Mouse (Mus musculus) intestine, embryonic 16.5 days (tissue): Measurements from ENCODE around the gene Batf2. TPM values are rescaled to one million over a fixed set of nuclear protein-coding genes. Genes with fewer than 3 reads are reported as not detected.

ENCODE experiments used
- ATAC-seq: fragments of 200-750 bp; cut with Nextera tagmentation; 2 replicates; pipeline ENCODE4 v1.8.0; 2017; ENCODE audit warnings: moderate TSS enrichment, moderate library complexity
- H3K27ac ChIP-seq: fragments of 300-500 bp; sonication (generic); 2 replicates; pipeline ENCODE4 v1.5.1; 2014; ENCODE audit warnings: mild to moderate bottlenecking, low read length
- H3K27me3 ChIP-seq: fragments of 300-500 bp; sonication (generic); replicated peaks from 2 replicates; pipeline ENCODE4 v1.6.1; 2014; ENCODE audit warnings: low read length, control low read depth, mixed read lengths; ENCODE audit not compliant: control insufficient read depth, insufficient read depth
- H3K36me3 ChIP-seq: fragments of 300-500 bp; sonication (generic); 2 replicates; pipeline ENCODE4 v1.6.1; 2014; ENCODE audit warnings: low read length, control low read depth; ENCODE audit not compliant: control insufficient read depth, insufficient read depth
- H3K4me1 ChIP-seq: fragments of 300-500 bp; sonication (generic); 2 replicates; pipeline ENCODE4 v1.6.1; 2014; ENCODE audit warnings: low read length, control low read depth, mixed read lengths; ENCODE audit not compliant: control insufficient read depth, insufficient read depth
- H3K4me2 ChIP-seq: fragments of 300-500 bp; sonication (generic); 2 replicates; pipeline ENCODE4 v1.6.1; 2014; ENCODE audit warnings: low read depth, low read length, control low read depth
- H3K4me3 ChIP-seq: fragments of 300-500 bp; sonication (generic); 2 replicates; pipeline ENCODE4 v1.5.1; 2014; ENCODE audit warnings: mild to moderate bottlenecking, low read length
- H3K9ac ChIP-seq: fragments of 300-500 bp; sonication (generic); 2 replicates; pipeline ENCODE4 v1.6.1; 2014; ENCODE audit warnings: low read depth, low read length
- H3K9me3 ChIP-seq: fragments of 300-500 bp; sonication (generic); 2 replicates; pipeline ENCODE4 v1.6.1; 2016; ENCODE audit warnings: low read length, control low read depth; ENCODE audit not compliant: control insufficient read depth
- WGBS: fragments of 180-500 bp; shearing (Covaris S2); extraction: QIAGEN DNeasy Blood & Tissue Kit; methylation state at CpG from one replicate; pipeline ENCODE4 v1.1.7; 2014; 5-methylcytosine and 5-hydroxymethylcytosine counted together
- polyA plus RNA-seq: library from polyadenylated mRNA; unstranded; fragments of >200 nt; fragmentation: Nextera tagmentation; extraction: Ambion mirVana; gene quantifications from 2 replicates; pipeline ENCODE4 v1.2.1, GENCODE M21; 2015

Gene Batf2
- polyA plus RNA-seq, 1 experiment from 2014 or later, result 1.1 TPM

- Histone ChIP-seq H3K4me2 (no peak overlapping the region), H3K4me3 (no peak overlapping the region), H3K27me3 (no peaks in the 10 kb centered on the region), H3K9me3 (no peaks in the 10 kb centered on the region), H3K27ac (no peak overlapping the region), H3K4me1 (no peaks in the 10 kb centered on the region), H3K36me3 (no peaks in the 10 kb centered on the region), H3K9ac (no peak overlapping the region)
- 79% methylated on average over 9 of the region's 9 CpGs for WGBS
- no peak for ATAC-seq
Observed at GRCm38 (mm10) chr19:6155174-6155573, 14.4 kb downstream of the Batf2 start.

GRCm38 (mm10) chr19:6156372-6156771, 15.6 kb downstream of the Batf2 start:
- no peak overlapping the region for H3K27ac ChIP-seq
- no peaks in the 10 kb centered on the region for H3K36me3 ChIP-seq
- H3K4me1 ChIP-seq, result no peaks in the 10 kb centered on the region
- no peaks in the 10 kb centered on the region for H3K27me3 ChIP-seq
- no peak overlapping the region for H3K4me3 ChIP-seq
- no peaks in the 10 kb centered on the region for H3K9me3 ChIP-seq
- H3K9ac ChIP-seq, result no peak overlapping the region
- no peak overlapping the region for H3K4me2 ChIP-seq
- WGBS, result 56% methylated on average over 8 of the region's 8 CpGs
- ATAC-seq, result no peak

GRCm38 (mm10) chr19:6157220-6157619, 16.4 kb downstream of the Batf2 start:
- H3K9me3 ChIP-seq, result no peaks in the 10 kb centered on the region
- no peak overlapping the region for H3K4me3 ChIP-seq
- H3K4me2 ChIP-seq, result no peak overlapping the region
- H3K27me3 ChIP-seq, result no peaks in the 10 kb centered on the region
- no peak overlapping the region for H3K27ac ChIP-seq
- ATAC-seq, result no peak
- WGBS, result 69% methylated on average over 6 of the region's 6 CpGs
- H3K4me1 ChIP-seq, result no peaks in the 10 kb centered on the region
- no peaks in the 10 kb centered on the region for H3K36me3 ChIP-seq
- no peak overlapping the region for H3K9ac ChIP-seq

- H3K36me3 ChIP-seq, result no peaks in the 10 kb centered on the region
- H3K27ac ChIP-seq, result peak overlapping the region; percentile 24; the same call in 1 of the 2 replicates
- peak overlapping the region; percentile 35; the same call in 1 of the 2 replicates for H3K9ac ChIP-seq
- ATAC-seq, result peak; percentile 75
- H3K4me3 ChIP-seq, result no peak overlapping the region
- H3K4me1 ChIP-seq, result peaks cover 10% of the 10 kb centered on the region; the same call in 1 of the 2 replicates
- no peaks in the 10 kb centered on the region for H3K27me3 ChIP-seq
- peak overlapping the region; percentile 28 for H3K4me2 ChIP-seq
- H3K9me3 ChIP-seq, result no peaks in the 10 kb centered on the region
- 49% methylated on average over 10 of the region's 10 CpGs for WGBS
Observed at GRCm38 (mm10) chr19:6163872-6164547, 23.2 kb downstream of the Batf2 start.

- Histone ChIP-seq H3K9me3 (no peaks in the 10 kb centered on the region), H3K9ac (no peak overlapping the region), H3K4me1 (peaks cover 10% of the 10 kb centered on the region; the same call in 1 of the 2 replicates), H3K4me3 (no peak overlapping the region), H3K36me3 (no peaks in the 10 kb centered on the region), H3K4me2 (no peak overlapping the region), H3K27ac (no peak overlapping the region), H3K27me3 (no peaks in the 10 kb centered on the region)
- 83% methylated on average over 4 of the region's 4 CpGs for WGBS
- no peak for ATAC-seq
Observed at GRCm38 (mm10) chr19:6166750-6167149, 26.0 kb downstream of the Batf2 start.

- Histone ChIP-seq H3K4me3 (no peak overlapping the region), H3K4me1 (no peaks in the 10 kb centered on the region), H3K36me3 (no peaks in the 10 kb centered on the region), H3K9ac (no peak overlapping the region), H3K27ac (no peak overlapping the region), H3K4me2 (no peak overlapping the region), H3K27me3 (no peaks in the 10 kb centered on the region), H3K9me3 (no peaks in the 10 kb centered on the region)
- WGBS, result 80% methylated on average over 8 of the region's 8 CpGs
- no peak for ATAC-seq
Observed at GRCm38 (mm10) chr19:6171215-6171614, 30.4 kb downstream of the Batf2 start.

- H3K4me3 ChIP-seq, result no peak overlapping the region
- ATAC-seq, result no peak
- no peak overlapping the region for H3K27ac ChIP-seq
- no peaks in the 10 kb centered on the region for H3K9me3 ChIP-seq
- H3K36me3 ChIP-seq, result no peaks in the 10 kb centered on the region
- H3K4me2 ChIP-seq, result no peak overlapping the region
- no peaks in the 10 kb centered on the region for H3K4me1 ChIP-seq
- no peak overlapping the region for H3K9ac ChIP-seq
- H3K27me3 ChIP-seq, result no peaks in the 10 kb centered on the region
- 23% methylated on average over 5 of the region's 5 CpGs for WGBS
Observed at GRCm38 (mm10) chr19:6174771-6175170, 34.0 kb downstream of the Batf2 start.

- 92% methylated on average over 3 of the region's 6 CpGs for WGBS
- ATAC-seq, result no peak
- H3K9ac ChIP-seq, result no peak overlapping the region
Observed at GRCm38 (mm10) chr19:6178775-6179174, 38.0 kb downstream of the Batf2 start.

GRCm38 (mm10) chr19:6181629-6182028, 40.8 kb downstream of the Batf2 start:
- H3K27ac ChIP-seq, result no peak overlapping the region
- no peaks in the 10 kb centered on the region for H3K9me3 ChIP-seq
- H3K27me3 ChIP-seq, result no peaks in the 10 kb centered on the region
- ATAC-seq, result no peak
- H3K9ac ChIP-seq, result no peak overlapping the region
- no peak overlapping the region for H3K4me2 ChIP-seq
- H3K36me3 ChIP-seq, result no peaks in the 10 kb centered on the region
- no peak overlapping the region for H3K4me3 ChIP-seq
- WGBS, result 13% methylated on average over 5 of the region's 5 CpGs
- no peaks in the 10 kb centered on the region for H3K4me1 ChIP-seq

More at GRCm38 (mm10) chr19:6178775-6179174, 38.0 kb downstream of the Batf2 start:
- Histone ChIP-seq H3K27me3 (no peaks in the 10 kb centered on the region), H3K4me3 (no peak overlapping the region), H3K4me1 (no peaks in the 10 kb centered on the region), H3K27ac (no peak overlapping the region), H3K9me3 (no peaks in the 10 kb centered on the region), H3K4me2 (no peak overlapping the region), H3K36me3 (no peaks in the 10 kb centered on the region)

- Histone ChIP-seq H3K9ac (no peak overlapping the region), H3K27me3 (no peaks in the 10 kb centered on the region), H3K27ac (no peak overlapping the region; the same call in 1 of the 2 replicates), H3K4me3 (no peak overlapping the region), H3K4me1 (no peaks in the 10 kb centered on the region), H3K4me2 (no peak overlapping the region), H3K36me3 (no peaks in the 10 kb centered on the region), H3K9me3 (no peaks in the 10 kb centered on the region)
- 11% methylated on average over 3 of the region's 3 CpGs for WGBS
- peak; percentile 93 for ATAC-seq
Observed at GRCm38 (mm10) chr19:6182534-6182933, 41.8 kb downstream of the Batf2 start.
